Mouse (Mus musculus): Measurements from ENCODE around the gene Hdac4. TPM values are rescaled to one million over a fixed set of nuclear protein-coding genes. Genes with fewer than 3 reads are reported as not detected.
A peak's percentile ranks its signal among the peaks of the same experiment; 100 is the strongest.

The Hdac4 gene
- total RNA-seq, 2 experiments from 2014 or later = 45.9 to 95.4 TPM

DNA sequence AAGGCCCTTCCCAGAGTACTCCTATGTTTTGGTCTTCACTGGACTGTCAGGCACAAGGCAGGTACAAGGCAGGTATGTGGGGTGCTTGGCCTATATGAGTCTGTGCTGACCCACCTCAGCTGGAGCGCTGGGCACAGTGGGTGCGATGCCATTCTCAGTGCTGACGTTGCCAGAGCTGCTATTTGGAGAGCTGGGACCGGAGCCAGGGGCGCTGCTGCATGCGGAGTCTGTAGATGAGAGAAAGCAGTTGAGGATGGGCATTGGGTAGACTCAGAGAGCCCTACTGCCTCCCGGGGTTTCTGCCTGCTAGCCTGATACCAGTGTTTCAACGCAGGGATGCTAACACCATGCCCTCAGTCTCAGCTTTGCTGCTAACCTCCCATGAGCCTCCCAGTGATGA, 208.1 kb downstream of the Hdac4 start:
- no peak for DNase-seq (ENCODE audit: low spot score in 2 of 2)

DNA sequence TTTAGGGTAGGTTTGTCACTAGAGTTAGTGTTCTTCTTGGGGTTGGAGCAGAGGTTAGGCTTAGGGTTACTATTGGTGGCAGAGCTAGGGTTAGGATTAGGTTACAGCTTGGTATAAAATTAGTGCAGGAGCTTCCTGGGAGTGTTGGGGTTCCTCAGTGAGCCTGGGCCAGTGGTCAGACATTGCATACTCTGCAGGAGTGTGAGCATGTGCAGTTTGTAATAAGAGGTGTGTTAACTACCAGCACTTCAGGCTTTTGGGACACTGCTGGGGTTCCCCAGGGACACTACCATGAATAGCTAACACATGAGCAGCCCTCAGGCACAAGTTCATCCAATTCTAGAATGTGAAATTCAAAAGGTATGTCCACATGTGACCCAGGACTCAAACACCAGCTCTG, 209.7 kb downstream of the Hdac4 start:
- DNase-seq (ENCODE audit: low spot score in 2 of 2) = no peak

DNA sequence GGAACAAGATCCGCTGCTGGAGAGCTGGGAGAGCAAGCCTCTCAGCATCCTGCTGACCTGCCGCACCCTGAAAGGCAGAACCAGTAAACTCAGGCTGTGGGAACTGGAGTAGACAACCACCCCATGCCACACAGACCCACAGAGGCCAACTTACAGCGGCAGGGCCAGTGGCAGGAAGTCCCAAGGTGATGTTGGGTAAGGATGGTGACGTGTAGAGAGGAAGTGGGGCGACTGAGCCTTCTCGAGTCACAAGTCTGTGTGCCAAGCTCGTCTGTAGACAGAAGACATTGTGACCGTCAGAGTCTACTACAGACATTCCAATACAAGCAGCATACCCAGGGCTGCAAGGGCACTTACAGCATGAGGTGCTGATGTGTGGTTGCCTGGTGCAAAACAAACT, 211.0 kb downstream of the Hdac4 start:
- DNase-seq (ENCODE audit: low spot score in 2 of 2) = no peak

DNA sequence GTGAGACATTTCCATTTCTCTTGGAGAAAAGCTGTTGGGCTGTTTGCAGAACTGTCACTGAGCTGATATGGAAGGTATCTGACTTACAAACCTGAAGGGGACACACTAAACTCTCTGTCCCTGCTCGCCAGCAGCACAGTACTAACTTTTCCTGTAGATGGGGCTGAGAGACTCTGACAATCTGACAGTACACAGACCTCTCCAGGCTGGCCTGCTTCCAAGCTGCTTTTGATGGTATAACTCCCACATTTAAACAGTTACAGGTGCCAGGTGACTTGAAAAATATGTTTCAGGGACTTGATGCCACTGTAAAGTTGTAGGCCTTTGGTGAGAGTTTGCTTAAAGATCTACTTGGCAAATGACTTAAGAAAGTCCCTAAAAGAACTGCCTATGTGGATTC, 214.1 kb downstream of the Hdac4 start:
- no peak for DNase-seq (ENCODE audit: low spot score in 2 of 2)

DNA sequence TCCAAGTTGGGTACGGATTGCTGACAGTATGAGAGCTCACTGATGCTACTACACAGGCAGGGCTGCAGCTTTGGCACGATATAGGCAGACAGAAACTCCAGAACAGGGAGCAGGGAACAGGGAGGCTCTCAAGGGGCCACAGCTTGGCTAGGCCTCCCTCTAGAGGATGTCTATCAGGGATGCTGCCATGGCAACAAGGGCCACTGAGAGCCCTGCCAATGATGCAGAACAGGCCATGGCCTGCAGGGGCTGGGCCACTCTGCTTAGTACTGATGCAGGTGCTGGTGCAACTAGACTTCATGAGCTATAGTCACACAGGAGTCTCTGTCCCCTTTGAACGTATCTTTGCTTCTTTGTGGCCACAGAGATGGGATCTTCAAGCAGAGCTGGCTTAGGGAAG, 217.1 kb downstream of the Hdac4 start:
- no peak for DNase-seq (ENCODE audit: low spot score in 2 of 2)

DNA sequence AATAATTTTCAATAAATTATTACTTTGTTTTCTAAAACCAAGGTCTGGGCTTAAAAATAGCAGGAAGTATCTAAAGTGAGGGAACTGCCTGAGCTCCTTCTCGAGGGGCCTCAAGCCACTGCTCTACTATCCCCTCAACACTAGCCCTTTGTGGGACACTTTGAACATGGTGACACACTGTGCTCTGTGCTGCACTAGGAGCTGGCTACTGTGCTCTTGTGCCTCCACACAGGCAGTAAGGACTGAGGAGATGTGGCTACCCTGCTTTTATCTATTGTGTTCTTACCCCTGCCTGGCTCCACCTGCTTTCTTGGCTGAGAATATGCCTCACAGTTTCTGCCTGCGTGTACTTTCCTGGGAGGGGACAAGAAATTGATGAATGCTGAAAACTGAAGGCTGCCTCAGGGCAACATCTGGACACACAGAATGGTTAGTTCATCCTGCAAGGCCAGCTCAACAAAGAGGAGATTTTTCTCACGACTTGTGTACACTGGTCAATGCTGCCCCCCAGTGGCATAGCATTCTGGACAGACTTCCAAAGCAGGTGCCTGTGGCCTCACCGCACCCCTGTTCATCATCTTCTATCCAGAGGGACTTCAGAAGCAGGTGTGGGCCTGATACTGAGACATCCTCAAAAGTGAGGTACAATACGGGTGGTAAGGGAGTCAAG, 226.7 kb downstream of the Hdac4 start:
- DNase-seq (ENCODE audit: low spot score in 2 of 2) = peak; percentile 36 to 50

DNA sequence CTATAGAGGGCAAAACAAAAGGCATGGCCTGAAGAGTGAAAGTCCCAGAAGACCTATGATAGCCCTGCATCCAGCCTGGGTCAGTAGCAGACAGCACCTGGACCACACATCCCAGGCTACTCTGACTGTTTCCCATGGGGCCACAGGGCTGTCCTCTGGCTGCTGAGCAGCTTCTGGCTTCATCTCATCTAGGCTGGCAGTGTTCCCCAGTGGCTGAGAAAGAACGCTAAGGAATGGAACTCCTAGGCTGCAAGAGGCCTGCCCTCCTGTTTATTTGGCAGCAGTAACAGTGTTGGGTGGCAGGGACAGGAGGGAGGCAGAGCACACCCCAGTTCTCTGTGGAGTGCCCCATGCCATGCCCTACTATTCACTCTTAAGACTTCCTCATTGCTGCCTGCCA, 228.5 kb downstream of the Hdac4 start:
- no peak for DNase-seq (ENCODE audit: low spot score in 2 of 2)

DNA sequence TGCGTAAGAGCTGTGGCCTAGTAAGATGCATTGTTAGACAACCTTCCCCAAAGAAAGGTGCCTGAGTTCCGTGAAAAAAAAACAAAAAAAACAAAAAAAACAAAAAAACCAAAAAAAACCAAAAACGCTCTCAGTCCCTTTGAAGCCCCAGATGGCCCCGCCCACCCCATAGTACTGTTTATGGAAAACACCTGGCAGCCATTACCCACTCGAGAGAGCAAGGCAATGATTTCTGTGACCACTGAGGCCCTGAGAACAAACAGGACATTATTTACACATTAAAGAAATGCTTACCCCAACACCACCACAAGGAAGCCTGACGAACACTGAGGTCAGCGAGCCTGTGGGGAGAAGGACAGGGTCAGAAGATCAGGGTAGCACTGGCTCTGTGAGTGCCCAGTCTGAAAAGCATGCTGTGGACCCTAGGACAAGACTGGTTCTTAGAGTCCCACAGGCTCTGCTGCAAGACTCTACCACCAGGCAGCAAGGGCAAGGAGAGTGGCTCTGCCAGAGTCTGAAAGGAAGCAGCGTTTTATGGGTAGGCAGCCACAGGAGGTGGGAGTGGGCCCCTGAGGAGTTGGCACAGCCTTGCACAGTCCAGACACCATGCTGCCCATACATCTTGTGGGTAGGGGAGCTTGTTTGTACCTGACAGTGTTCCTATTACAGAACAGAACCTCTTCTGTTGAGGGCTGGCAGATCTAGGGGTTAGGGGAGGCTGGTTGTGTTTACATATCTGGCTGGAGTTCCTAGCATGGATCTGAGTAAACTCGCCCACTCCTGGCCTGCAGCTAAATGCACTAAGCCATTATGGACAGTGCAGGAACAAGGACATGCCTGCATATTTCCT, 230.8 kb downstream of the Hdac4 start:
- DNase-seq (ENCODE audit: low spot score in 2 of 2) = no peak

DNA sequence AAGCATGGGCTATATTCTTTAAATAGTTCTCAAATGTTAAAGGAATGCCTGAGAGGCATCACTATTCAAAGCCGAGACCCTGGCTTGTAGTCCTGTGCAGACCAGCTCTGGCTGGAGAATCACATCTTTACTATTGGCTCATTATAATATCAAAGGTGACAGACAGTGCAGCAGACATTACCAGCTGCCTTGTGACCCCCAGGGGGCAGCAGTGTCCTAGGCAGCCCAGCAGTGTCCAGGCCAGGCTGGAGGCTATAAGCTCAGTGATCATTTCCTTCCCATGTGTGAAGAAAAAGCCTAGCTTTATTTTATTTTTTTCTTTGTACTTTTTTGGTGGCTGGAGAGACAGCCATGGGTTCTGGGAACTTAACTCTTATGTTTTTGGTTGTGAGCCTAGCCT, 233.2 kb downstream of the Hdac4 start:
- DNase-seq (ENCODE audit: low spot score in 2 of 2) = peak; percentile 55 to 71

DNA sequence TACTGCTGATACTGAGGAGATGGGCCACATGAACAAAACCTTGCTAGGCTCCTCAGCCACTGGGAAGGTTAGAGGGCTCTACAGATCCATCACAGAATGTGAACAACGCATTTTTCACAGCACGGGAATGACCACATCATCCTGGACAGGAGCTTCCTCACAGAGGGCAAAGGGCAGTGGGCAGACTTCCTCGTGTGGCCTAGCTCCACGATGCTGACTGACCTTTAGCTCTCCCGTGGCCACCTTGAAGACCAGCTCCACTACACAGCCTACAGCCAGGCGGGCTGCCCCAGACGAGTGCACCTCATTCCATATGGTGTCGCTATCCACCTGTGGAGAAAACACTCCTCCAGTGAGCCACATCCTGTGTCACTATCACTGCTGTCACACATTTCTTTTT, 234.3 kb downstream of the Hdac4 start:
- no peak for DNase-seq (ENCODE audit: low spot score in 2 of 2)

DNA sequence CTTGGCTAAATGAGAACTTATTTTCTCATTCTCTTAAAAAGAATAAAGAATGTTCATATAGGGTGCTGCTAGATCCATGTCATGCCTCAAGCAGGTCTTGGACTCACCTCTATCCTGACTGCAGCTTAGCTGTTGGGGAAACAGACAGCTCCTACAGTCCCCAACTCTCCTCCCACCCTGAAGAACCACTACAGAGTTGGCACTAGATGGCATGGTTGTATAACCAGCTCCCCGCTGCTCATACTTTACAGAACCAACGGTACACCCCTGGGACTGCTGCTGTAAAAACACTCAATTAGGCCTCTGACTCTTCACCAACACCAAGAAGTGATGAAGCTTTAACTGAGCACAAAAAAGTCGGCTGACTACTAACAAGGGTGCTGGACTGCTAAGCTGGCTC, 235.6 kb downstream of the Hdac4 start:
- no peak for DNase-seq (ENCODE audit: low spot score in 2 of 2)

DNA sequence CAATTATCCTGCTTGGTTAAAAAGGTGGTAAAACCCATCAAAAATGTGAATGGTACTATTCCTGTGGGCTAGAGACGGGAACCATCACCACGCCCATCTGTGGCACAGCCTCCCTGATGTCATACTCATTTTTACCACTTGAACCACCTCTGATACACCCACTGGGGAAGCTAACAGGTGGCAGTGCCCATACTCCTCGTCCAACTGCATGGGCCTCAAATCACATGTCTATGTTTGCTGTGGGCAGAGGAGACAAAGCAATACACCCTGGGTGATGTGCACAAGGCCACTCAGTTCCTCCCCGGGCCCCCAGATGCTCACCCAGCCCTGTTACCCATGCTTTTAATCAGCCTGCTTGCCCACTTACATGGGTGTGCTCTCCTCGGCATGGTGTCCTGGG, 236.5 kb downstream of the Hdac4 start:
- no peak for DNase-seq (ENCODE audit: low spot score in 2 of 2)

DNA sequence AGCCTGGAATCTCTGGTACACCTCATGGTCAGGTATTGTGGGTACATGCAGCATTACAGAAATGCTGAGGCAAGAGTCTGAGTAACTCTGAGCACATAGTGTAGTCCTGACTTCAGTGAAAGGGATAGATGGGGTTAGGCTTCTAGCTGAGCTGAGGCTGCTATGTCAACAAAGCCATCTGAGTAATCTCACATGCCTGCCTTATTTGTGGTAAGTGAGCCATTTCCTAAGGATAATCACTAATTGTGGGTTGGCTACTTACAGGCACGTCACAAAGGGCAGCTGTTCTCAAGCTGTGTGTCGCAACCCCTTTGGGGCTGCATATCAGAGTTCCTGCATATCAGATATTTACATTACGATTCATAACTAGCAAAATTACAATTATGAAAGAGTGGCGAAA, 239.3 kb downstream of the Hdac4 start:
- DNase-seq (ENCODE audit: low spot score in 2 of 2) = no peak

DNA sequence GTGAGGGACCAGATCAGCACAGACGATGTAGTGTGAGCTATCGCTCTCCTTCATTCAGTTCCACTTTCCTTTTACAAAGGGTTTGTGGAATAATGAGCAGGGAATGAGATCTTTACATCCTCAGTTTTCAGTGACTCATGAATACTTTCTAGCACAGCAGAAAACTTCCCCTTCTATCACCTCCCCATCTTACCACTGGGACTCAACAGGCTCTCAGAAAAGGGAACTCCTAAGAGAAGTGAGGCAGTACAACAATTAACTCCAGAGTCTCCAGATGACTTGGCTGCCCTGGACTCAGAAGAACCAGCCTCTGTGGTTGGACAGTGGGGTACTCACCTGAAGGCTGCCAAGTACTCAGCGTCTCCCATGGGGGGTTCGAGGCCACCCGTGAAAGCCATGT, 240.5 kb downstream of the Hdac4 start:
- DNase-seq (ENCODE audit: low spot score in 2 of 2) = no peak

DNA sequence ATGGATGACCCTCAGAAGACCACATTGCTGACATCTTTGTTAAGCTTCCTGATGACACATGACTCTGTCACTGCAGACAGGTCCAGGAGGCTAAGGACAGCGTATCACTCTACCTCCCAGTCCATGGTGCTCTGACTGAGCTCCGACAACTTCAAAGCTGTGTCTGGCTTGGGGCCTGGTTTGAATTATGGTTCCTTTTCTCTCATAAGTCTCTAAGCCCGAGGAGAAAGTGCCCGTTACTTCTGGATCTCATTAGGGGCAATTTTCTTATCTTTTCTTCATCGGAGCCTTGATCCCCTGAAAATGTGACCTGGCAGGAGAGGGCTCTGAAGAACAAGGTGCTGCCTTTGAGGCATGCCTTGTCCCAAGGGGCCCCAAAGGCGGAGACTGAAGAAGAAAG, 242.6 kb downstream of the Hdac4 start:
- no peak for DNase-seq (ENCODE audit: low spot score in 2 of 2)

DNA sequence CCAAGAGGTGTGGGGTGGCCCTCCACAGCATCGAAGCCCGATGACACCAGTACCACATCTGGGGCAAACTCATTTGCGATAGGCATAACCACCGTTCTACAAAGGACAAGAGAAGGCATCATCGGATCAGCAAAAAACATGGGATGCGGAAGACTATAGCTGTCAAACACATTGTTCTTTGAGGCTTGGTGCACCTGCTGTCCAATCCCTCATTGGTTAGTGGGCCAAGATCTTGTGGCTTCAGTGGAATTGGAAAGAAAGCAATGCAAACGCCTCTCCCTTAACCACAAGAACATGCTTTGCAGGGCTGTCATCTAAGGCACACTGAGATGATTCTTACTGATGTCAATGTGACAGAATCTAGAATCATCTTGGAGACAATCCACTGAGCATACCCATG, 248.1 kb downstream of the Hdac4 start:
- DNase-seq (ENCODE audit: low spot score in 2 of 2) = no peak

DNA sequence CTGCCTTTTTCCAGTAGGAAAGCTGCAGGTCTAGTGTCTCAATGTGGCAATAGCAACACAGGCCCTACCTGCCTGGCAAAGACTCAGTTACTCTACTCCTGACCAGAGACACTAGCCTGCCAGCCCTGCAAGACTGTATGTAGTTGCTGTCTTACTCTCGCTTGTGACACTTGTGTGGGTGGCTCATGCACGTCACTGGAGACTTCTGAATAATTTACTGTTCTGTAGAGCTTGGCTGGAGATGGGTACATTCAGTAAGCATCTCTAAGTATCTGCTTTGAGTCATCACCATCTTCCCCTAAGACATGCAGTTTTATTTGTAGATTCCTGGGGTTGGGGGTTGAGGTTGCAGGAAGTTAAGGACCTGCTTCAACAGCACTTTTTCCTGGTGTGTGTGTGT, 252.9 kb downstream of the Hdac4 start:
- no peak for DNase-seq (ENCODE audit: low spot score in 2 of 2)

DNA sequence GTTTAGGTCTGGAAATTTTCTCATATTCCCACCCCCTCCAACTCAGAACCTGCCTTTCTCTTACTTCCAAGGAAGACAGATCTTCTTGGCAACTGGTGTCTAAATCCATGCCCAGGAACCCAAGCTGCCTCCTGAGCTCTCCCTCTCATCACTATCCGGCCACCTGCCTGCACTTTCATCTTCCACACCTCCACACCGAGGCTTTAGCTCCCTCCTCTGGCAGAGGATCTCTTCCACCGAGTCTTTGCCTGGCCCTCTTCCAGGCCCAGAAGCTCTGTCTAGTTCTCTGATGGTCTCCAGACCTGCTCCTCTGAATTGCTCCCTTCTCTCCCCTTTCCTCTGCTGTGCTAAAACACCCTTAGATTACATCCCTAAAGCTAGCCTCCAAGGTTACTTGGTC, 253.5 kb downstream of the Hdac4 start:
- DNase-seq (ENCODE audit: low spot score in 2 of 2) = no peak

DNA sequence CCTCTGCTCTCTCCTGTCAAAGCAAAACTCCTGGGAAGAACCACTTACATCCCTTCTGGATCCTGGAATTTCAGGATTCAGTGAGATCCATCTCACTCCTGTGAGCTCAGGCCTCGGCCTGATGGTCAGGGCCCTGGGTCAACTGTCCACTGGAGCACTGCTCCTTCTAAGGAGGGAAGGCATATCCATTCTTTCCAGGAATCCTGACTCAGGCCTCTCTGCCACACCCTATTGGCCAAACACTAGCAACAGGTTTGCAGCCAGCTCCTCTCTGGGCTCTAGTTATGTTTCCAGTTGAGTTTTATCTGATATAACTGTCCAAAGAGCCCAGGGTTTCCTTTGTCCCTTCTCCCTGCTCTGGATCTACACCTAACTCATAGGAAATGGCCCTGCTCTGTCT, 254.4 kb downstream of the Hdac4 start:
- DNase-seq (ENCODE audit: low spot score in 2 of 2) = no peak

DNA sequence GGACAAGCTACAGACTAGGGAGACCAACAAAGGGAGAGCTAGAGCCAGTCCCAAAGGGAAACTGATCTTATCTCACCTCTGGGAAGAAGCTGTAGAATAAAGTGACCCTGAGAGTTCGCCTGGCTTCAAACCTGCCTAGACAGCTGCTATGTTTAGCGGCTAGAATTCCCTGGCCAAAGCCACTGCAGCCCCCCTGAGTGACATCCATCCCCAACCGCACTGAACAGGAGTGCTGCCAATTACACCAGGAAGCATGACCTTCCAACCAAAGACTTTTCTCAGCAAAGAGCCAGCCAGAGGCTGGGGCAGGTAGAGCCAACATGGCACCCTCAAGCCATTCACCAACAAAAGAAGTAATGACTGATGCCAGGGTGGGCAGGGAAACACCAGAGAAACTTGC, 260.3 kb downstream of the Hdac4 start:
- no peak for DNase-seq (ENCODE audit: low spot score in 2 of 2)

DNA sequence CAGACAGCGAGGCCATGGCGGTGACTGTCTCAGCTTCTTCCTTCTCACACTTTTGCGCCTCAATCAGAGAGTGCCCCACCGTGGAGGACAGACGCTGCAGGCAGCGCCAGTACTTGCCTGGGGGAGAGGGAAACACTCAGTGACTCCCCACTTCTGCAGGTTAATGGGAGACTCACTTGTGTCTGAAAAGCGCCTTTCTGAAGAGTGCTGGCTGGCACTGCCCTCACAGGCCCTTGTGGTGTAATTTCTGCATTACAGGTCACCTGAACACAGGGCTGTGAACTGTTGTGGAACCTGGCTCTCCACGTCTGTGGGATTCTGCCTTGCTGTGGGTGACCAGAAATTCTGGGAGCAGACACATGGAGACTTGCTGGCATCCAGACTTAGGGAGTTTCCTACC, 261.8 kb downstream of the Hdac4 start:
- no peak for DNase-seq (ENCODE audit: low spot score in 2 of 2)

DNA sequence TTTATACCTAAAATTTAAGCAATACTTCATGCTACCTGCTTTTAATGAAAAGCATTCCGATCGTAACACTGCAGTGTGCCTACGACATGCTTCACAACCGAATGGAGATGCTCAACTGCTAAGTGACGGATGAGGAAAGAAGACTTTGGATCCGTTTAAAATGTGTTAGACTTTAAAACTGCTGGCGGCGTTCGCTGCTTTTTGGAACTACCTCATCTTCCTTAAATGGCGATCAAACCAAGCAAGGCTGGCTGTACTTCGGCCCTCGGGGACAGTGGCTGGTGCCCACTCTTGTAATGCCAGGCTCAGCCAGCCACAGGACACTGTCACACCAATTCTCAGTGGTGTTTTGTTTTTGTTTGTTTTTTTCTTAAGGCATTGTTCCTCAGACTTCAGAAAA, 263.3 kb downstream of the Hdac4 start:
- DNase-seq (ENCODE audit: low spot score in 2 of 2) = no peak

DNA sequence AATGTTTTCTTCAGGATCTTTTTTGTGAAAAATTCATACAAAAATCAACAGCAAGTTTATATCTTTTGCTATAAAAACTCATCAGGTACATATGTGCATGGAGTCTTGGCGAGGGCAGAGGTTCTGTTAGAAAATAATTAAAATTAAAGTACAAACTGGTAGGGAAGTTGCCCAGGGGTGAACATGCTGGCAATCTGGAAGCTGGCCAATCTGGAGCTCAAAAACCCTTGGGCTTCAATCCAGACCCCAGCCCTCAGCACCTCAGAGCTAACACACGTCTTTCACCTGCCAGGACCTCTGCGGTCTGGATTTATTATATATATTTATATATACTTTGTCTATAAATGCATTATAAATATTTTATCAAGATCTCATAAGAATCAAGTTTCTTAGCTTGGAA, 263.7 kb downstream of the Hdac4 start:
- no peak for DNase-seq (ENCODE audit: low spot score in 2 of 2)
